9 mouse cellular contexts compared by ENCODE assay signal in genomic region chr12:110503406-110504144, GRCm38 (mm10). TPM values are rescaled to one million over a fixed set of nuclear protein-coding genes. Genes with fewer than 3 reads are reported as not detected.
DNase-seq lines count a peak whose midpoint lies in the region; ATAC-seq and TF ChIP-seq lines count a peak whose summit lies in the region.
"Had no signal": no experiment of that assay in that cellular context is flagged by ENCODE, and none has a peak within 500 bp of the region (broad histone marks: within the 10 kb centered on the region; RNA-seq: fewer than 3 reads in every experiment).

No protein-coding gene starts in this region.

- H3K9me3 ChIP-seq in heart, embryonic 14.5 days (ENCODE audit: control insufficient read depth, low read length): no peaks in the 10 kb centered on the region
- H3K9me3 ChIP-seq in megakaryocyte, embryonic 14.5 days: peaks cover 4% of the 10 kb centered on the region; the same call in 1 of the 2 replicates
- no peaks in the 10 kb centered on the region for H3K9me3 ChIP-seq in hindbrain, embryonic 13.5 days

- H3K4me3 ChIP-seq in heart, adult 2 months: no peak overlapping the region
- no peak overlapping the region for H3K4me3 ChIP-seq in heart, embryonic 14.5 days (ENCODE audit: control insufficient read depth in 1 of 2, insufficient read depth in 1 of 2, low read depth in 1 of 2, low read length in 2 of 2)
- peak overlapping the region; percentile 67 for H3K4me3 ChIP-seq in megakaryocyte, embryonic 14.5 days (replicated peaks)
- H3K4me3 ChIP-seq in hindbrain, embryonic 13.5 days: no peak overlapping the region

- H3K79me2 ChIP-seq in heart, adult 2 months (replicated peaks; ENCODE audit: control insufficient read depth, insufficient read depth, low read length): peaks cover 13% of the 10 kb centered on the region

- H3K27ac ChIP-seq in heart, adult 2 months: no peak overlapping the region; the same call in 1 of the 2 replicates
- H3K27ac ChIP-seq in heart, embryonic 14.5 days (replicated peaks in 1 of 2; ENCODE audit: control insufficient read depth in 1 of 2, insufficient read depth in 1 of 2, low read depth in 2 of 2, low read length in 2 of 2): no peak overlapping the region
- no peak overlapping the region for H3K27ac ChIP-seq in hindbrain, embryonic 13.5 days

- intact Hi-C loops in heart, adult 2 months (cut with DNase I): no loop called here

- H3K27me3 ChIP-seq in heart, adult 2 months (ENCODE audit: control insufficient read depth, insufficient read depth, low read length): no peaks in the 10 kb centered on the region
- no peaks in the 10 kb centered on the region for H3K27me3 ChIP-seq in heart, embryonic 14.5 days (ENCODE audit: control insufficient read depth, insufficient read depth, low read length)
- no peaks in the 10 kb centered on the region for H3K27me3 ChIP-seq in megakaryocyte, embryonic 14.5 days (replicated peaks)
- no peaks in the 10 kb centered on the region for H3K27me3 ChIP-seq in hindbrain, embryonic 13.5 days

- peak; percentile 51 to 71 for DNase-seq in heart, adult 2 months
- no peak for DNase-seq in heart, postnatal 4 days
- DNase-seq in CD8-positive naive resting alpha-beta T cell, adult 2 months (ENCODE audit: low read depth in 2 of 2, low spot score in 2 of 2): peak; percentile 51 to 75
- DNase-seq in layer of hippocampus, adult 18-20 months (ENCODE audit: low spot score in 2 of 2): no peak
- DNase-seq in frontal cortex, postnatal 25 days (ENCODE audit: low spot score in 2 of 2): no peak
- DNase-seq: layer of hippocampus, adult 9-11 months had no signal

- no peak for ATAC-seq in heart, embryonic 14.5 days (ENCODE audit: insufficient number of reproducible peaks, insufficient read depth, low FRiP score, low read depth)
- ATAC-seq in hindbrain, embryonic 13.5 days (ENCODE audit: low FRiP score): no peak

- no peaks in the 10 kb centered on the region; the same call in 1 of the 2 replicates for H3K36me3 ChIP-seq in heart, adult 2 months (ENCODE audit: control insufficient read depth, insufficient read depth, low read length)
- no peaks in the 10 kb centered on the region for H3K36me3 ChIP-seq in heart, embryonic 14.5 days (ENCODE audit: control insufficient read depth, insufficient read depth, low read length)
- peaks cover 61% of the 10 kb centered on the region for H3K36me3 ChIP-seq in megakaryocyte, embryonic 14.5 days (replicated peaks; ENCODE audit: low read length)
- no peaks in the 10 kb centered on the region for H3K36me3 ChIP-seq in hindbrain, embryonic 13.5 days

- H3K4me1 ChIP-seq in heart, adult 2 months (ENCODE audit: control insufficient read depth, insufficient read depth, low read length): peaks cover 52% of the 10 kb centered on the region
- peaks cover 60 to 79% of the 10 kb centered on the region in 2 experiments for H3K4me1 ChIP-seq in heart, embryonic 14.5 days (ENCODE audit: control insufficient read depth in 2 of 2, insufficient read depth in 2 of 2, low read length in 2 of 2)
- H3K4me1 ChIP-seq in megakaryocyte, embryonic 14.5 days: peaks cover 97% of the 10 kb centered on the region
- peaks cover 64% of the 10 kb centered on the region for H3K4me1 ChIP-seq in hindbrain, embryonic 13.5 days (replicated peaks)

- no peak overlapping the region for H3K9ac ChIP-seq in heart, adult 2 months (ENCODE audit: low read depth, low read length)
- peak overlapping the region; percentile 52; the same call in 1 of the 2 replicates for H3K9ac ChIP-seq in heart, embryonic 14.5 days (ENCODE audit: low read length)
- H3K9ac ChIP-seq in hindbrain, embryonic 13.5 days: no peak overlapping the region

- TF ChIP-seq EP300 in heart, adult 2 months (IDR thresholded peaks at IDR 0.05; ENCODE audit: insufficient read depth, low read depth, low read length): 0 out of 2 replicates have a peak, but pooled peaks have one; percentile 10

- WGBS in heart, adult 2 months: 62% methylated on average over 8 of the region's 8 CpGs
- 78% methylated on average over 8 of the region's 8 CpGs for WGBS in heart, embryonic 14.5 days
- WGBS in hindbrain, embryonic 13.5 days: 85% methylated on average over 8 of the region's 8 CpGs

- 0 out of 2 replicates have a peak, but pooled peaks have one; percentile 21 for TF ChIP-seq POLR2A in heart, adult 2 months (IDR thresholded peaks at IDR 0.05; ENCODE audit: insufficient read depth, low read depth, low read length)

- TF ChIP-seq CTCF in heart, adult 2 months (IDR thresholded peaks at IDR 0.05): no peak

- no peak overlapping the region for H3K4me2 ChIP-seq in heart, embryonic 14.5 days (ENCODE audit: low read length)
- no peak overlapping the region for H3K4me2 ChIP-seq in hindbrain, embryonic 13.5 days

RNA-seq across cellular contexts. Expression of gene Ppp2r5c, which starts 56.7 kb away (rescaled TPM):
- total RNA-seq in heart, adult 2 months (2021): 10 to 100 TPM; 90.9 to 93.7 TPM
- polyA plus RNA-seq in heart, adult 2 months (2012; rRNA removed): 41.7 and 73.9 TPM in 2 replicates
- 100 to 1,000 TPM; 126 to 128 TPM for total RNA-seq in heart, postnatal 4 days (2021)
- polyA plus RNA-seq in heart, embryonic 14.5 days (2014; fragmentation: Nextera tagmentation; extraction: Ambion mirVana): 131 and 138 TPM in 2 replicates
- polyA plus RNA-seq in megakaryocyte, embryonic 14.5 days (2012; ENCODE audit: insufficient read depth, low replicate concordance): 5.1 and 24.4 TPM in 2 replicates
- total RNA-seq in layer of hippocampus, adult 18-20 months (2021): 100 to 1,000 TPM; 241 to 242 TPM
- 142 and 144 TPM in 2 replicates for polyA plus RNA-seq in hindbrain, embryonic 13.5 days (2015; fragmentation: Nextera tagmentation; extraction: Ambion mirVana)

Comparison
In these comparisons a context has a peak if more than half of its experiments do, and no peak if none do; other contexts are left out.
1. DNase-seq: peak in heart, adult 2 months (2 of 2) and CD8-positive naive resting alpha-beta T cell, adult 2 months (2 of 2); none in heart, postnatal 4 days (single experiment), layer of hippocampus, adult 18-20 months (0 of 2) and frontal cortex, postnatal 25 days (0 of 2).